Mouse (Mus musculus) heart, embryonic 15.5 days (tissue): ENCODE results near the gene Tbc1d15. TPM values are rescaled to one million over a fixed set of nuclear protein-coding genes. Genes with fewer than 3 reads are reported as not detected.

ENCODE experiments used
- ATAC-seq: fragments of 200-750 bp; cut with Nextera tagmentation; replicated peaks from 2 replicates; pipeline ENCODE4 v1.8.0; 2017; ENCODE audit warnings: low read depth, moderate TSS enrichment; ENCODE audit not compliant: insufficient number of reproducible peaks, insufficient read depth, low FRiP score
- H3K27ac ChIP-seq: fragments of 300-500 bp; sonication (generic); 2 replicates; pipeline ENCODE4 v1.5.1; 2015; ENCODE audit warnings: mild to moderate bottlenecking, inconsistent platforms
- H3K27me3 ChIP-seq: fragments of 300-500 bp; sonication (generic); 2 replicates; pipeline ENCODE4 v1.6.1; 2015; ENCODE audit warnings: inconsistent platforms
- H3K36me3 ChIP-seq: fragments of 300-500 bp; sonication (generic); 2 replicates; pipeline ENCODE4 v1.6.1; 2015; ENCODE audit warnings: mild to moderate bottlenecking, inconsistent platforms
- H3K4me1 ChIP-seq: fragments of 300-500 bp; sonication (generic); replicated peaks from 2 replicates; pipeline ENCODE4 v1.6.1; 2015; ENCODE audit warnings: inconsistent platforms
- H3K4me2 ChIP-seq: fragments of 300-500 bp; sonication (generic); 2 replicates; pipeline ENCODE4 v1.6.1; 2015; ENCODE audit warnings: inconsistent platforms, mild to moderate bottlenecking, moderate library complexity
- H3K4me3 ChIP-seq: fragments of 300-500 bp; sonication (generic); 2 replicates; pipeline ENCODE4 v1.5.1; 2015; ENCODE audit warnings: mild to moderate bottlenecking, inconsistent platforms
- H3K9ac ChIP-seq: fragments of 300-500 bp; sonication (generic); 2 replicates; pipeline ENCODE4 v1.6.1; 2015; ENCODE audit warnings: mild to moderate bottlenecking, inconsistent platforms
- H3K9me3 ChIP-seq: fragments of 300-500 bp; sonication (generic); replicated peaks from 2 replicates; pipeline ENCODE4 v1.6.1; 2016; ENCODE audit warnings: inconsistent platforms
- WGBS: fragments of 180-500 bp; shearing (Covaris S2); methylation state at CpG from one replicate; pipeline ENCODE4 v1.1.7; 2015; ENCODE audit warnings: mixed read lengths; 5-methylcytosine and 5-hydroxymethylcytosine counted together
- polyA plus RNA-seq: library from polyadenylated mRNA; unstranded; fragments of >200 nt; fragmentation: Nextera tagmentation; extraction: Ambion mirVana; gene quantifications from 2 replicates; pipeline ENCODE4 v1.2.1, GENCODE M21; 2015

Tbc1d15 gene
- polyA plus RNA-seq, 1 experiment from 2014 or later: 32.9 TPM

DNA sequence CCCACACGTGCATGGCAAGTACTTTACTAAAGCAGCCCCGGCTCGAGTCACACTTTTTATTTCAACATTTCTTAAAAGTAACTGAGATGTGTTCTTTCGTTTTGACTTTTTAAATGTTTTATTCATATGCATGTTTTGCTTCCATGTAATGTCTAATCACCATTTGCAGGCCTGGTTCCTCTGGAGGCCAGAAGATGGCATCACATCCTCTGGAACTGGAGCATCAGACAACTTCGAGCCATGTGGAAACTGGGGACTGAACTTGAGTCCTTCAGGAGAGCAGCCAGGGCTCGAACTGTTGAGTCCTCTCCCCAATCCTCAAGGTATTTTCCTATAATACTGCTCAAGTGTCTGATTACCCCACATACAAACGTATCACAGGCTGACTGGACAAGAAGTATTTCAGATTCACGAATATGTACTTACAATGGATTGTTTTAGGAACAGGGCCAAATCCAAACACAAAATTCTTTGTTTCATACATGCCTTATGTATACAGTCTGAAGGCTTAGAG is 10.1 kb downstream of the Tbc1d15 start:
- H3K9ac ChIP-seq: no peak overlapping the region
- ATAC-seq: no peak
- H3K4me3 ChIP-seq: no peak overlapping the region
- no peaks in the 10 kb centered on the region for H3K27me3 ChIP-seq
- no peaks in the 10 kb centered on the region for H3K9me3 ChIP-seq
- 64% methylated on average over 8 of the region's 8 CpGs for WGBS
- peaks cover 8% of the 10 kb centered on the region; the same call in 1 of the 2 replicates for H3K4me1 ChIP-seq
- H3K36me3 ChIP-seq: peaks cover 21% of the 10 kb centered on the region
- H3K27ac ChIP-seq: no peak overlapping the region
- no peak overlapping the region for H3K4me2 ChIP-seq

- no peak for ATAC-seq
- Histone ChIP-seq H3K9ac (no peak overlapping the region), H3K27me3 (no peaks in the 10 kb centered on the region), H3K27ac (no peak overlapping the region), H3K4me1 (peaks cover 8% of the 10 kb centered on the region; the same call in 1 of the 2 replicates), H3K36me3 (peaks cover 21% of the 10 kb centered on the region), H3K9me3 (no peaks in the 10 kb centered on the region), H3K4me2 (no peak overlapping the region), H3K4me3 (no peak overlapping the region)
- 83% methylated on average over 4 of the region's 4 CpGs for WGBS
Measured at GRCm38 (mm10) chr10:115237931-115238330, 13.3 kb downstream of the Tbc1d15 start.

- H3K4me1 ChIP-seq: no peaks in the 10 kb centered on the region; the same call in 1 of the 2 replicates
- ATAC-seq: no peak
- 62% methylated on average over 4 of the region's 4 CpGs for WGBS
- no peak overlapping the region for H3K9ac ChIP-seq
- H3K27me3 ChIP-seq: no peaks in the 10 kb centered on the region
- H3K4me3 ChIP-seq: no peak overlapping the region
- H3K27ac ChIP-seq: no peak overlapping the region
- no peak overlapping the region for H3K4me2 ChIP-seq
- peaks cover 26% of the 10 kb centered on the region for H3K36me3 ChIP-seq
- no peaks in the 10 kb centered on the region for H3K9me3 ChIP-seq
Measured at GRCm38 (mm10) chr10:115236733-115237132, 14.5 kb downstream of the Tbc1d15 start.

DNA sequence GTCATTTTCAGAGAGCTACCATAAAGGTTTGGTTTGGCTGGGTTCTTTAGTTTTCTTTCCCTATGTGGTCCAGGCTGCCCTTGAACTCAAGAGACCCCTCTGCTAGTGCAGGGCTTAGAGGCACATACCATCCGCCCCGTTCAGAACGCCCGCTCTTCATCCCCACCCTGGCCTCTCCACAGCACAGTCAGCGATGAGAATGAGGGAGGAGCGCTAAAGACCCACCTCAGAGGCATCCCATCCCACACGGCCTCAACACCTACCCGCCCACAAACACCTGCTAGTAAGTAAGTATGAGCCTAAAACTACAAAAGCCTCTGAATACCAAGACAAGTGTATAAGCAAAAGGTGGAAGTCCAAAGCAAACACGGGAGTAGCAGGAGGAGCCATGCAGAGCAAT is 15.8 kb downstream of the Tbc1d15 start:
- H3K36me3 ChIP-seq: peaks cover 31% of the 10 kb centered on the region
- H3K9me3 ChIP-seq: no peaks in the 10 kb centered on the region
- no peaks in the 10 kb centered on the region for H3K27me3 ChIP-seq
- ATAC-seq: no peak
- 81% methylated on average over 9 of the region's 9 CpGs for whole genome bisulfite sequencing
- no peaks in the 10 kb centered on the region for H3K4me1 ChIP-seq
- H3K27ac ChIP-seq: no peak overlapping the region
- no peak overlapping the region for H3K4me3 ChIP-seq
- no peak overlapping the region for H3K9ac ChIP-seq
- no peak overlapping the region for H3K4me2 ChIP-seq

- H3K4me2 ChIP-seq: no peak overlapping the region
- WGBS: 84% methylated on average over 3 of the region's 3 CpGs
- peaks cover 24% of the 10 kb centered on the region for H3K36me3 ChIP-seq
- H3K27me3 ChIP-seq: no peaks in the 10 kb centered on the region
- no peak for ATAC-seq
- no peaks in the 10 kb centered on the region for H3K4me1 ChIP-seq
- no peaks in the 10 kb centered on the region for H3K9me3 ChIP-seq
- H3K9ac ChIP-seq: no peak overlapping the region
- H3K27ac ChIP-seq: no peak overlapping the region
- no peak overlapping the region for H3K4me3 ChIP-seq
Measured at GRCm38 (mm10) chr10:115233798-115234197, 17.5 kb downstream of the Tbc1d15 start.

DNA sequence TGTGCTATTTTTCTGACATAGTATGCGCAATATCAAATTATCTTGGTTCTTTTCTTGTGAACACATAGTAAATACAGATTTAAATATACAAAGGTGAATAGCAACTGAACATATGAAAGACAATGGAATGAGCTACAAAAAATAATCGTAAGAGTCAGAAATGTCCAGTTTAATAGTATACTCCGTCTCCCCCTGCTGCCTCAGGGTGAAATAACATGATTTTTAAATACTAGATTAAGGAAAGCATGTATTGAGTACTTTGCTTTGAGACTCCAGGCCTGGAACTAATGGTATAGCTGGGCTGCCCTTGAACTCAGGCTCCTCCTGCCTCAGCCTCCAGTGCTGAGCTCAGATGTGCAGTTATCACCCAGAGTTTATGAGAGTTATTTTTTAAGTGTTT is 18.8 kb downstream of the Tbc1d15 start:
- H3K36me3 ChIP-seq: peaks cover 17% of the 10 kb centered on the region; the same call in 1 of the 2 replicates
- H3K9ac ChIP-seq: no peak overlapping the region
- no peaks in the 10 kb centered on the region for H3K4me1 ChIP-seq
- no peak for ATAC-seq
- H3K27ac ChIP-seq: no peak overlapping the region
- H3K27me3 ChIP-seq: no peaks in the 10 kb centered on the region
- no peaks in the 10 kb centered on the region for H3K9me3 ChIP-seq
- H3K4me3 ChIP-seq: no peak overlapping the region
- H3K4me2 ChIP-seq: no peak overlapping the region
- WGBS: 90% methylated on average over 3 of the region's 3 CpGs

GRCm38 (mm10) chr10:115229023-115229422 is 22.2 kb downstream of the Tbc1d15 start:
- Histone ChIP-seq H3K4me3 (no peak overlapping the region), H3K4me2 (no peak overlapping the region), H3K4me1 (no peaks in the 10 kb centered on the region), H3K36me3 (peaks cover 22% of the 10 kb centered on the region; the same call in 1 of the 2 replicates), H3K9ac (no peak overlapping the region), H3K27me3 (no peaks in the 10 kb centered on the region), H3K9me3 (no peaks in the 10 kb centered on the region), H3K27ac (no peak overlapping the region)
- WGBS: 80% methylated on average over 9 of the region's 9 CpGs
- ATAC-seq: no peak

- 87% methylated on average over 7 of the region's 7 CpGs for WGBS
- Histone ChIP-seq H3K4me3 (no peak overlapping the region), H3K36me3 (peaks cover 16% of the 10 kb centered on the region; the same call in 1 of the 2 replicates)
Measured at GRCm38 (mm10) chr10:115226586-115226985, 24.7 kb downstream of the Tbc1d15 start.

DNA sequence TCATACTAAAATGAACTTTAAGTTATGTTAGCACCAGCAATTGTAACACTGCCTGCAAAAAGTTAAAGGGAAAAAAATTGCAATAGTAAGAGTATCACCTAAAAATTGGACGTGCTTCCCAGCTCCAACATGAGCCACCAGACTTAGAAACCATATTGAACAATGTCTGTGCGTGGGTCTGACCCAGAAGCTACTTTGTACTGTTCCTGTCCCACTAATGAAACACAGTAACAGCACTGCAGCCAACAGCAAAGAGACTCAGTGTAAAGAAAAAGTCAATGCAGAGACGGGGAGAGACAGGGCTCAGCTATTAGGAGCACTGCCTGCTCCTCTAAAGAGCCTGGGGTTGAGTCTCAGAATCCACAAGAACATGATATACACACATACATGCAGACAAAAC is 27.4 kb downstream of the Tbc1d15 start:
- Histone ChIP-seq H3K4me3 (no peak overlapping the region), H3K27ac (no peak overlapping the region), H3K4me2 (no peak overlapping the region), H3K4me1 (0 out of 2 replicates have a peak, but pooled peaks cover 3% of the 10 kb centered on the region), H3K9me3 (no peaks in the 10 kb centered on the region), H3K36me3 (peaks cover 19% of the 10 kb centered on the region), H3K9ac (no peak overlapping the region), H3K27me3 (no peaks in the 10 kb centered on the region)
- WGBS: 71% methylated on average over 3 of the region's 3 CpGs
- no peak for ATAC-seq

More at GRCm38 (mm10) chr10:115226586-115226985, 24.7 kb downstream of the Tbc1d15 start:
- Histone ChIP-seq H3K9ac (no peak overlapping the region), H3K4me2 (no peak overlapping the region), H3K9me3 (no peaks in the 10 kb centered on the region), H3K4me1 (0 out of 2 replicates have a peak, but pooled peaks cover 3% of the 10 kb centered on the region), H3K27me3 (no peaks in the 10 kb centered on the region), H3K27ac (no peak overlapping the region)
- ATAC-seq: no peak

DNA sequence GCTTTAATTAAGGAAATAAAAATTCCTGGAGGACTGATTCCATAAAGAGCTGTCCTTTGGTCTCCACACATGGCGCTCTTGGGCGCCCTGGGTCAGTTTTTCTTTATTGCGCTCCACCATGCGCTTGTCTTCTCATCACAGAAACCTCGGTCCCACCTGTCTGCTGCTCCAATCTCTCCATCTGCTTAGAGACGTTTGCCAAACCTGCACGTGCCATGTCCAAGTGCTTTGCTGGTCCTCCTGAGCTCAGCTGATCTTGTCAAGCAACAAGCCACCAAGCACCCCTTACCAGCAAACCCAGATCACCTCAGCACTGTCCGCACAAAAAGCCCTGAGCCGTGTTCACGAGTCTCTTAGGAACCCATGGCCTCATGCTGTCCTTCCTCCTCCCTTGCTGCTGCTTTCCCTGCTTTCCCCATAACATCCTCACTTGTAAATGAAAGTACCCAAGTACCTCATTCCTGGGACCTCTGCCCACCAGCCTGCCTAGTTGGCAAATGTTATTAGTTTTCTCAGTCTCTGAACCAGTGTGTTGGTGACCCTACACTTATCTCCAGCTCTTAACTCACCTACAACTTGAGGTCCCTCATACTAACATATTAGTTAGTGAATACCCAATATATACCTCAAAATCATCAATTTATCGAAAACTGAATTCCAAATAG is 38.2 kb downstream of the Tbc1d15 start:
- Histone ChIP-seq H3K36me3 (peaks cover 47% of the 10 kb centered on the region), H3K27ac (no peak overlapping the region), H3K9me3 (no peaks in the 10 kb centered on the region), H3K4me3 (no peak overlapping the region), H3K9ac (no peak overlapping the region), H3K27me3 (no peaks in the 10 kb centered on the region), H3K4me1 (no peaks in the 10 kb centered on the region), H3K4me2 (no peak overlapping the region)
- ATAC-seq: no peak
- 91% methylated on average over 11 of the region's 11 CpGs for WGBS

- WGBS: 86% methylated on average over 3 of the region's 3 CpGs
- H3K4me1 ChIP-seq: no peaks in the 10 kb centered on the region
- H3K4me3 ChIP-seq: no peak overlapping the region
- peaks cover 34% of the 10 kb centered on the region for H3K36me3 ChIP-seq
- no peak for ATAC-seq
- no peaks in the 10 kb centered on the region for H3K9me3 ChIP-seq
- H3K9ac ChIP-seq: no peak overlapping the region
- H3K4me2 ChIP-seq: no peak overlapping the region
- no peak overlapping the region for H3K27ac ChIP-seq
- no peaks in the 10 kb centered on the region for H3K27me3 ChIP-seq
Measured at GRCm38 (mm10) chr10:115205825-115206224, 45.4 kb downstream of the Tbc1d15 start.

GRCm38 (mm10) chr10:115205284-115205683 is 46.0 kb downstream of the Tbc1d15 start:
- H3K4me1 ChIP-seq: no peaks in the 10 kb centered on the region
- WGBS: 27% methylated on average over 1 of the region's 1 CpGs
- H3K27ac ChIP-seq: no peak overlapping the region
- no peaks in the 10 kb centered on the region for H3K27me3 ChIP-seq
- no peak overlapping the region for H3K9ac ChIP-seq
- H3K36me3 ChIP-seq: peaks cover 39% of the 10 kb centered on the region
- H3K9me3 ChIP-seq: no peaks in the 10 kb centered on the region
- no peak overlapping the region for H3K4me2 ChIP-seq
- no peak overlapping the region for H3K4me3 ChIP-seq
- no peak for ATAC-seq
